Mouse (Mus musculus): ENCODE results near the gene Gclm. TPM values are rescaled to one million over a fixed set of nuclear protein-coding genes. Genes with fewer than 3 reads are reported as not detected.
A peak's percentile ranks its signal among the peaks of the same experiment; 100 is the strongest.
"Not testable (repeated sequence)": the region's sequence is repeated elsewhere in the genome, so short reads cannot be mapped to it uniquely, and the experiment has no call there.

Gene Gclm
- polyA plus RNA-seq, 1 experiment from 2014 or later, result 40.3 TPM

- Histone ChIP-seq H3K9ac (no peak overlapping the region), H3K36me3 (replicated peaks) (no peaks in the 10 kb centered on the region), H3K4me3 (no peak overlapping the region), H3K9me3 (no peaks in the 10 kb centered on the region), H3K4me1 (no peaks in the 10 kb centered on the region), H3K27ac (no peak overlapping the region), H3K4me2 (no peak overlapping the region), H3K27me3 (replicated peaks) (no peaks in the 10 kb centered on the region)
- 86% methylated on average over 15 of the region's 15 CpGs for WGBS
- ATAC-seq (replicated peaks), result no peak
These were observed 36.8 kb upstream of the Gclm start for GRCm38 (mm10) chr3:122208296-122209225.

- no peak overlapping the region for H3K4me3 ChIP-seq
- H3K4me2 ChIP-seq, result no peak overlapping the region
- no peaks in the 10 kb centered on the region for H3K4me1 ChIP-seq
- ATAC-seq (replicated peaks), result no peak
- H3K9me3 ChIP-seq, result no peaks in the 10 kb centered on the region
- H3K27me3 ChIP-seq (replicated peaks), result no peaks in the 10 kb centered on the region
- 93% methylated on average over 11 of the region's 11 CpGs for WGBS
- H3K36me3 ChIP-seq (replicated peaks), result no peaks in the 10 kb centered on the region
- no peak overlapping the region for H3K9ac ChIP-seq
- no peak overlapping the region for H3K27ac ChIP-seq
These were observed 35.8 kb upstream of the Gclm start for GRCm38 (mm10) chr3:122209511-122209910.

- ATAC-seq (replicated peaks), result no peak
- H3K4me1 ChIP-seq, result no peaks in the 10 kb centered on the region
- H3K27me3 ChIP-seq (replicated peaks), result no peaks in the 10 kb centered on the region
- no peaks in the 10 kb centered on the region for H3K36me3 ChIP-seq (replicated peaks)
- no peak overlapping the region for H3K4me2 ChIP-seq
- H3K9me3 ChIP-seq, result no peaks in the 10 kb centered on the region
- H3K4me3 ChIP-seq, result no peak overlapping the region
- H3K27ac ChIP-seq, result no peak overlapping the region
- 61% methylated on average over 5 of the region's 5 CpGs for WGBS
- no peak overlapping the region for H3K9ac ChIP-seq
These were observed 34.9 kb upstream of the Gclm start for GRCm38 (mm10) chr3:122210434-122210833.

- Histone ChIP-seq H3K4me2 (no peak overlapping the region), H3K27me3 (replicated peaks) (no peaks in the 10 kb centered on the region), H3K4me1 (no peaks in the 10 kb centered on the region), H3K4me3 (no peak overlapping the region), H3K9ac (no peak overlapping the region), H3K36me3 (replicated peaks) (no peaks in the 10 kb centered on the region), H3K27ac (no peak overlapping the region), H3K9me3 (no peaks in the 10 kb centered on the region)
- no peak for ATAC-seq (replicated peaks)
- WGBS, result 87% methylated on average over 7 of the region's 7 CpGs
These were observed 34.5 kb upstream of the Gclm start for GRCm38 (mm10) chr3:122210846-122211245.

DNA sequence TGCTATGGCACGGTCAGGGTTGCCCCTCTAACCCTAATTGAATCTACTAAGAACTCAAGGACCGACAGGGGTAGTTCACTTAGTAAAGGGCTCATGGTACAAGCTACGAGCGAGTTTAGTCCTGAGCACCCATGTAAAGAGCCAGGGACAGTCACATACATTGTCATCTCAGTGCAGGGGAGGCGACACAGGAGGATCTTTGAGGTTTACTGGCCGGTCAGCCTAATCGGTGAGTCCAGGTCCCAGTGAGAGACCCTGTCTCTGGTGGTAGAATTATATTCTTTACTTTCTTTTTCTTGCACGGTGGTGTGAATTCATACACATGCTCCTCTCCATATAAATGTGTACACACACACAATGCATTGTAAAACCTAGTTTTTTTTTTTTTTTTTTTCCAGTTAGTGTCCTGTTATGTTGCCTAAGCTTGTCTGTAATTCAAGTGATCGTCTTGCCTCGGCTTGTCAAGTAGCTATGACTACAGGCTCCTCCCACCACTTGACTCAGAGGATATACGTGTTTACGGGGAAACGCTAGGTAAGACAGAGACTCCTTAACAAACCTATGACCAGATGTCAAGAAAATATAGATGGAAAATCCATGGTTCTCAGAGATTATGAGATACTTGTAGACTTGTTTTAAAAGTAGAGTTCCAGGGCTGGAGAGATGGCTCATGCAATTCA, 33.8 kb upstream of the Gclm start:
- H3K9ac ChIP-seq, result no peak overlapping the region
- ATAC-seq (replicated peaks), result no peak
- no peak overlapping the region for H3K4me3 ChIP-seq
- no peaks in the 10 kb centered on the region for H3K27me3 ChIP-seq (replicated peaks)
- H3K27ac ChIP-seq, result no peak overlapping the region
- H3K4me2 ChIP-seq, result no peak overlapping the region
- 81% methylated on average over 13 of the region's 13 CpGs for WGBS
- no peaks in the 10 kb centered on the region for H3K9me3 ChIP-seq
- no peaks in the 10 kb centered on the region for H3K4me1 ChIP-seq
- no peaks in the 10 kb centered on the region for H3K36me3 ChIP-seq (replicated peaks)

DNA sequence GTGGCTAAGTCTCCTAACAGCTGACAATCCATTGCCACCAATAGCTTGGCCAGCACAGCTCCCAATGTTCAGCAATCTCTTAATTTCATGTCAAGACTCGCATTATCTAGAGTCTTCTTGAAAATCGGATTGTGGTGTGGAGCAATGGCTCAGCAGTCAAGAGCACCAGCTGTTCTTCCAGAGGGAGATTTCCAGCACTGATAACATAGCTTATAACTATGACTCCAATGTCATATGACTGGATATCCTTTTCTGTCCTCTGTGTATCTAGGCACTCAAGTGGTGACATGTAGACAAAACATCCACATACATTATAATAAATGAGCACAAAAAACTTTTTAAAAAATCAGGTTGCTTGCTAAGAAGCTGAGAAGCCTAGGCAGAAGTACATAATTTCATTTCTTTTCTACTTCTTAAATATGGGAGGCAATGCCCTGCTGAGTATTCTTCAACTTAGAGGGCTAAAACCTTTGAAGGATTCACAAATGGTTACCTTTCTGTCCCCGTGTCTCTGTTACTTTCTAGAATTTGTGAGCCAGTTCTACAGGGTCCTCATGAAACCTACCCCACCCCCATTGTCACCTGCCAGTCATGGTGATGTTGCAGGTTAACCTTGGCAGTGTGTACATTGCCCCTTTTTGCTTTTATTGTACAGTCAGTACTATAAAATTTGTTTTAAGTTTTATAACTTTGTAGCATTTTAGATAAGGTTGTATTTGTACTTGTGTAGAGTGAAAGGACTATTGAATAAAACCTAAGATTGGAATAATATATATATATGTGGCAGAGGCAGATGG, 23.9 kb upstream of the Gclm start:
- H3K27me3 ChIP-seq (replicated peaks), result no peaks in the 10 kb centered on the region
- no peaks in the 10 kb centered on the region for H3K36me3 ChIP-seq (replicated peaks)
- WGBS, result 94% methylated on average over 3 of the region's 3 CpGs
- no peak for ATAC-seq (replicated peaks)
- H3K4me1 ChIP-seq, result no peaks in the 10 kb centered on the region
- H3K9me3 ChIP-seq, result no peaks in the 10 kb centered on the region
- H3K9ac ChIP-seq, result no peak overlapping the region
- no peak overlapping the region for H3K27ac ChIP-seq
- no peak overlapping the region for H3K4me2 ChIP-seq
- no peak overlapping the region for H3K4me3 ChIP-seq

GRCm38 (mm10) chr3:122226972-122227371, 18.4 kb upstream of the Gclm start:
- H3K4me2 ChIP-seq, H3K4me3 ChIP-seq: not testable (repeated sequence)
- WGBS, result 78% methylated on average over 6 of the region's 6 CpGs

DNA sequence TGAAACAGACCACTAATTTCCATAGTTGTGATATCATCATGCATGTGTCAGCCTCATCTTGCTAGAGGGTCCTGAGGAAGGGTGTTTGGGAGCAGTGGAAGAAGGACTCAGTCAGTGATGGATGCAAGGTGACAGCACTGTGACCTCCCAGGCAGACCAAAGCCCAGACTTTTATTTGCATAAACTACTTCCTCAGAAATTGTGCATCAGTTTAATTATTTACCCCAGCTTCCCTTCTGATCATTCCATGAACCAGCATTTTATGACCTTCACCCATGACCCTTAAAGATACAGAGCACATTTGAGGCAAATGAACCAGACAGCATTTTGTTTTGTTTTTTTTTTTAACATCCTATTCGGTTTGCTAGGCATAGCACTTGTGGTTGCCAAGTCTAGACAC, 9.6 kb upstream of the Gclm start:
- Histone ChIP-seq H3K4me2 (no peak overlapping the region), H3K9me3 (no peaks in the 10 kb centered on the region), H3K4me3 (no peak overlapping the region), H3K36me3 (replicated peaks) (no peaks in the 10 kb centered on the region), H3K27ac (no peak overlapping the region), H3K9ac (no peak overlapping the region), H3K27me3 (replicated peaks) (no peaks in the 10 kb centered on the region), H3K4me1 (no peaks in the 10 kb centered on the region)
- ATAC-seq (replicated peaks), result no peak
- 65% methylated on average over 1 of the region's 1 CpGs for WGBS

More at GRCm38 (mm10) chr3:122226972-122227371, 18.4 kb upstream of the Gclm start:
- not testable (repeated sequence) for H3K36me3 ChIP-seq (replicated peaks); H3K4me1 ChIP-seq; ATAC-seq (replicated peaks); H3K9me3 ChIP-seq; H3K27ac ChIP-seq; H3K9ac ChIP-seq; H3K27me3 ChIP-seq (replicated peaks)

DNA sequence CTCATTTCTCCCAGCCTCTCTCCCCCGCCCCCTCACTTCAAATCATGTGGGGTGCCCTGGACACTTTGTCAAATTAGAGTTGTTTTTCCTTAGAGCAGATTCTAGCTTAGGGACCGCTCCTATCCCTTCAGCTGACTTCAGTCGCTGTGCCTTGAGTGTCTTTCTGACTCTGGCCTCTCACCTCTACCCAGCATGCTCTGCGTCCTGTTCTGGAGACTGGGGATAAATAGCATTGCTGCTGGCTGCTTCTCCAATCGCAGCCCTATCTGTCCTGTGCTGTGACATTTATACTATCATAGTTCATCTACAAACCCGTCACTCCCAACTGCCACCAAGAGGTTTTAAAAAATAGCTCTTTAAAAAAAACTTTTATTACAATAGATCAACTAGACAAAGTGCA, 2.5 kb upstream of the Gclm start:
- no peaks in the 10 kb centered on the region for H3K9me3 ChIP-seq
- WGBS, result 52% methylated on average over 6 of the region's 6 CpGs
- H3K27ac ChIP-seq, result no peak overlapping the region
- peaks cover 22% of the 10 kb centered on the region for H3K4me1 ChIP-seq
- no peak overlapping the region for H3K4me2 ChIP-seq
- H3K4me3 ChIP-seq, result no peak overlapping the region
- no peak for ATAC-seq (replicated peaks)
- H3K27me3 ChIP-seq (replicated peaks), result no peaks in the 10 kb centered on the region
- no peak overlapping the region for H3K9ac ChIP-seq
- H3K36me3 ChIP-seq (replicated peaks), result no peaks in the 10 kb centered on the region

- Histone ChIP-seq H3K9me3 (no peaks in the 10 kb centered on the region), H3K27me3 (replicated peaks) (no peaks in the 10 kb centered on the region), H3K4me3 (no peak overlapping the region), H3K4me1 (peaks cover 23% of the 10 kb centered on the region), H3K4me2 (no peak overlapping the region), H3K36me3 (replicated peaks) (no peaks in the 10 kb centered on the region), H3K27ac (no peak overlapping the region), H3K9ac (no peak overlapping the region)
- ATAC-seq (replicated peaks), result no peak
- 47% methylated on average over 14 of the region's 14 CpGs for WGBS
These were observed 1.8 kb upstream of the Gclm start for GRCm38 (mm10) chr3:122243416-122244167.

GRCm38 (mm10) chr3:122244759-122245158, 598 bp upstream of the Gclm start:
- Histone ChIP-seq H3K4me3 (peak overlapping the region; percentile 67), H3K36me3 (replicated peaks) (no peaks in the 10 kb centered on the region), H3K9me3 (no peaks in the 10 kb centered on the region), H3K9ac (no peak overlapping the region), H3K4me2 (peak overlapping the region; percentile 69), H3K4me1 (peaks cover 23% of the 10 kb centered on the region), H3K27me3 (replicated peaks) (no peaks in the 10 kb centered on the region), H3K27ac (peak overlapping the region; percentile 88)
- 45% methylated on average over 6 of the region's 6 CpGs for WGBS
- ATAC-seq (replicated peaks), result peak; percentile 10; the same call in 1 of the 2 replicates
